Comparison of ENCODE assay signal across 25 mouse cellular contexts in the genomic region with DNA sequence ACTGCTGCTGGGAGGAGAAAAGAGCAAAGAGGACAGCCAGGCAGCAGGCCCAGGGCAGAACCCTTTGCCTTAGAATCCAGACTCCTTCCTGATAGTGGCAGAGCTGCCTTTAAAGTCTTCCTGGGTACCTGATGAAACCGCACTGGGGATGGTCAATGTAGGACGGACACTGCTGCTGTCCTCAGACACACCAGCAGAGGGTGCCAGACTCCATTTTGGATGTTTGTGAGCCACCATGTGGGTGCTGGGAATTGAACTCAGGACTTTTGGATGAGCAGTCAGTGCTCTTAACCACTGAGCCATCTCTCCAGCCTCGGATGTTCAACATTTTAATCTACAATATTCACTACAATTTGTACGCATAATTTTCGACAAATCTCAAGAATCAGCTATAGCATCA. TPM values are rescaled to one million over a fixed set of nuclear protein-coding genes. Genes with fewer than 3 reads are reported as not detected.
DNase-seq lines count a peak whose midpoint lies in the region; ATAC-seq and TF ChIP-seq lines count a peak whose summit lies in the region.
"Had no signal": no experiment of that assay in that cellular context is flagged by ENCODE, and none has a peak within 500 bp of the region (broad histone marks: within the 10 kb centered on the region; RNA-seq: fewer than 3 reads in every experiment).

No protein-coding gene starts in this region.

- H3K36me3 ChIP-seq in intestine, postnatal 0 days (ENCODE audit: control insufficient read depth, insufficient read depth) = peaks cover 82% of the 10 kb centered on the region
- H3K36me3 ChIP-seq in intestine, embryonic 15.5 days = peaks cover 56% of the 10 kb centered on the region
- H3K36me3 ChIP-seq in liver, postnatal 0 days (replicated peaks; ENCODE audit: insufficient read depth, low read length) = peaks cover 56% of the 10 kb centered on the region
- H3K36me3 ChIP-seq in MEL (ENCODE audit: control insufficient read depth in 1 of 2, insufficient read depth in 2 of 2, low read length in 2 of 2) = no peaks in the 10 kb centered on the region; a peak in 1 of 4 replicates

- H3K9ac ChIP-seq in intestine, postnatal 0 days (ENCODE audit: low read depth, low read length) = no peak overlapping the region
- H3K9ac ChIP-seq in intestine, embryonic 15.5 days = no peak overlapping the region
- H3K9ac ChIP-seq in liver, postnatal 0 days (replicated peaks) = no peak overlapping the region
- H3K9ac ChIP-seq in MEL (ENCODE audit: control insufficient read depth, low read depth, low read length, poor library complexity, severe bottlenecking) = no peak overlapping the region
- H3K9ac ChIP-seq: forebrain, embryonic 12.5 days; heart, embryonic 15.5 days; limb, embryonic 12.5 days; midbrain, embryonic 12.5 days; neural tube, embryonic 13.5 days; stomach, embryonic 15.5 days had no signal

- ATAC-seq in intestine, postnatal 0 days = no peak
- no peak for ATAC-seq in intestine, embryonic 15.5 days
- ATAC-seq in liver, postnatal 0 days = no peak
- ATAC-seq: activated CD4-positive, CD25-positive, alpha-beta regulatory T cell, adult 4 months; hindbrain, embryonic 16.5 days had no signal

- peak; percentile 38; the same call in 1 of the 2 replicates for TF ChIP-seq CTCF in intestine, postnatal 0 days (IDR thresholded peaks at IDR 0.05; ENCODE audit: low read depth)
- 0 out of 2 replicates have a peak, but pooled peaks have one; percentile 12 for TF ChIP-seq CTCF in liver, postnatal 0 days (IDR thresholded peaks at IDR 0.05; ENCODE audit: low read depth)
- peak; percentile 24 to 30 (median 25); a peak in 3 of 6 replicates for TF ChIP-seq CTCF in MEL (IDR thresholded peaks at IDR 0.05 in 2 of 3, conservative IDR thresholded peaks at IDR 0.05 in 1 of 3; ENCODE audit: control insufficient read depth in 1 of 3, insufficient read depth in 1 of 3, low read depth in 2 of 3, low read length in 3 of 3, poor library complexity in 1 of 3, severe bottlenecking in 1 of 3)
- peak; percentile 28; the same call in 1 of the 2 replicates for TF ChIP-seq CTCF in embryonic fibroblast, embryonic 13.5 days (IDR thresholded peaks at IDR 0.05; ENCODE audit: borderline replicate concordance, insufficient read depth, low read length)

- H3K79me2 ChIP-seq in MEL (ENCODE audit: control insufficient read depth, insufficient read depth, low read length, poor library complexity) = no peaks in the 10 kb centered on the region

- TF ChIP-seq POLR2A in MEL (IDR thresholded peaks at IDR 0.05; ENCODE audit: control insufficient read depth in 1 of 2, insufficient read depth in 1 of 2, low read depth in 1 of 2, low read length in 2 of 2, poor library complexity in 1 of 2) = no peak
- no peak for TF ChIP-seq POLR2A in embryonic fibroblast, embryonic 13.5 days (IDR thresholded peaks at IDR 0.05; ENCODE audit: low read depth, low read length)

- H3K4me2 ChIP-seq in intestine, postnatal 0 days (replicated peaks; ENCODE audit: low read depth) = no peak overlapping the region
- no peak overlapping the region for H3K4me2 ChIP-seq in intestine, embryonic 15.5 days (replicated peaks)
- no peak overlapping the region for H3K4me2 ChIP-seq in liver, postnatal 0 days (ENCODE audit: low read depth, low read length)
- H3K4me2 ChIP-seq: forebrain, embryonic 12.5 days; heart, embryonic 15.5 days; limb, embryonic 12.5 days; midbrain, embryonic 12.5 days; neural tube, embryonic 13.5 days; stomach, embryonic 15.5 days had no signal

- no peak overlapping the region for H3K27ac ChIP-seq in intestine, postnatal 0 days (ENCODE audit: low read depth, low read length)
- no peak overlapping the region for H3K27ac ChIP-seq in intestine, embryonic 15.5 days
- H3K27ac ChIP-seq in liver, postnatal 0 days (ENCODE audit: low read depth) = no peak overlapping the region
- H3K27ac ChIP-seq in MEL (ENCODE audit: control insufficient read depth, low read depth, low read length) = no peak overlapping the region
- no peak overlapping the region for H3K27ac ChIP-seq in embryonic fibroblast, embryonic 13.5 days (ENCODE audit: insufficient read depth, low read length)
- H3K27ac ChIP-seq: forebrain, embryonic 12.5 days; heart, embryonic 15.5 days; limb, embryonic 12.5 days; midbrain, embryonic 12.5 days; neural tube, embryonic 13.5 days; stomach, embryonic 15.5 days had no signal

- no peak for DNase-seq in liver, postnatal 0 days
- DNase-seq in liver = no peak
- no peak for DNase-seq in MEL (ENCODE audit: low read depth, low spot score)
- no peak for DNase-seq in adrenal gland, adult 18-20 months (ENCODE audit: low spot score in 2 of 2)
- DNase-seq: adrenal gland, postnatal 14 days; cerebellum, adult 11-12 months; cerebellum, postnatal 25 days; gastrocnemius, postnatal 10 days; heart, adult 18-20 months; heart, postnatal 4 days; kidney, adult 18-20 months; kidney, postnatal 36 days; lung, adult 18-20 months; thymus, adult 2 months had no signal

- no peaks in the 10 kb centered on the region for H3K27me3 ChIP-seq in intestine, postnatal 0 days (replicated peaks; ENCODE audit: control insufficient read depth, insufficient read depth, low read length)
- no peaks in the 10 kb centered on the region for H3K27me3 ChIP-seq in intestine, embryonic 15.5 days (replicated peaks)
- no peaks in the 10 kb centered on the region for H3K27me3 ChIP-seq in liver, postnatal 0 days (ENCODE audit: insufficient read depth, low read length)
- H3K27me3 ChIP-seq in MEL (ENCODE audit: control insufficient read depth in 1 of 2, insufficient read depth in 2 of 2, low read length in 2 of 2) = no peaks in the 10 kb centered on the region
- H3K27me3 ChIP-seq: forebrain, embryonic 12.5 days; heart, embryonic 15.5 days; limb, embryonic 12.5 days; midbrain, embryonic 12.5 days; neural tube, embryonic 13.5 days; stomach, embryonic 15.5 days had no signal

- TF ChIP-seq RAD21 in MEL (IDR thresholded peaks at IDR 0.05; ENCODE audit: low read depth, low read length) = no peak

- H3K4me3 ChIP-seq in intestine, postnatal 0 days (ENCODE audit: low read depth, low read length) = no peak overlapping the region
- no peak overlapping the region for H3K4me3 ChIP-seq in intestine, embryonic 15.5 days (replicated peaks)
- H3K4me3 ChIP-seq in liver, postnatal 0 days (ENCODE audit: low read depth, low read length) = no peak overlapping the region
- H3K4me3 ChIP-seq in MEL (ENCODE audit: control insufficient read depth in 1 of 2, insufficient read depth in 1 of 2, low read depth in 2 of 2, low read length in 2 of 2) = no peak overlapping the region
- no peak overlapping the region for H3K4me3 ChIP-seq in embryonic fibroblast, embryonic 13.5 days (ENCODE audit: insufficient read depth, low read length)
- H3K4me3 ChIP-seq: forebrain, embryonic 12.5 days; heart, embryonic 15.5 days; limb, embryonic 12.5 days; midbrain, embryonic 12.5 days; neural tube, embryonic 13.5 days; stomach, embryonic 15.5 days had no signal

- H3K4me1 ChIP-seq in intestine, postnatal 0 days (replicated peaks; ENCODE audit: control insufficient read depth, insufficient read depth, low read length) = no peaks in the 10 kb centered on the region
- no peaks in the 10 kb centered on the region for H3K4me1 ChIP-seq in intestine, embryonic 15.5 days (replicated peaks)
- H3K4me1 ChIP-seq in liver, postnatal 0 days (ENCODE audit: insufficient read depth) = no peaks in the 10 kb centered on the region
- H3K4me1 ChIP-seq in MEL (ENCODE audit: control insufficient read depth in 1 of 2, insufficient read depth in 2 of 2, low read length in 2 of 2) = no peaks in the 10 kb centered on the region
- H3K4me1 ChIP-seq in embryonic fibroblast, embryonic 13.5 days (ENCODE audit: control insufficient read depth, insufficient read depth, low read length) = no peaks in the 10 kb centered on the region
- H3K4me1 ChIP-seq: forebrain, embryonic 12.5 days; limb, embryonic 12.5 days; midbrain, embryonic 12.5 days; neural tube, embryonic 13.5 days; stomach, embryonic 15.5 days had no signal

- no peak for TF ChIP-seq EP300 in liver, postnatal 0 days (IDR thresholded peaks at IDR 0.05; ENCODE audit: low read depth)
- TF ChIP-seq EP300 in MEL (IDR thresholded peaks at IDR 0.05; ENCODE audit: low read depth in 1 of 2, low read length in 2 of 2) = no peak

- no peaks in the 10 kb centered on the region for H3K9me3 ChIP-seq in intestine, postnatal 0 days (ENCODE audit: control insufficient read depth)
- H3K9me3 ChIP-seq in intestine, embryonic 15.5 days = no peaks in the 10 kb centered on the region
- no peaks in the 10 kb centered on the region for H3K9me3 ChIP-seq in liver, postnatal 0 days (ENCODE audit: low read length)
- H3K9me3 ChIP-seq in MEL (replicated peaks; ENCODE audit: insufficient read depth, low read length) = no peaks in the 10 kb centered on the region
- H3K9me3 ChIP-seq: forebrain, embryonic 12.5 days; heart, embryonic 15.5 days; midbrain, embryonic 12.5 days; neural tube, embryonic 13.5 days; stomach, embryonic 15.5 days had no signal

- 95% methylated on average over 5 of the region's 5 CpGs for WGBS in intestine, postnatal 0 days
- WGBS in intestine, embryonic 15.5 days = 91% methylated on average over 5 of the region's 5 CpGs
- WGBS in liver, postnatal 0 days (ENCODE audit: insufficient replicate concordance) = 90% methylated on average over 5 of the region's 5 CpGs

TF ChIP-seq in MEL, 35 proteins besides CTCF, POLR2A, EP300 and RAD21:
- TF ChIP-seq E2F4 (IDR thresholded peaks at IDR 0.05; ENCODE audit: borderline replicate concordance, low read depth, low read length) (no peak), MAX (IDR thresholded peaks at IDR 0.05; ENCODE audit: low read length) (no peak)

RNA-seq across cellular contexts. Expression of a gene that starts 23.0 kb away (rescaled TPM):
- 15.2 and 18.1 TPM in 2 replicates for polyA plus RNA-seq in intestine, postnatal 0 days (2015; fragmentation: Nextera tagmentation; extraction: Ambion mirVana)
- 23.3 and 25.5 TPM in 2 replicates for polyA plus RNA-seq in intestine, embryonic 15.5 days (2015; fragmentation: Nextera tagmentation; extraction: Ambion mirVana)
- 6.9 and 8.9 TPM in 2 replicates for polyA plus RNA-seq in liver, postnatal 0 days (2015; fragmentation: Nextera tagmentation; extraction: Ambion mirVana)
- 8.8 and 9.1 TPM in 2 replicates for total RNA-seq in MEL (2012; rRNA removed)
- 10 to 100 TPM; 16.3 to 20.2 TPM for polyA plus RNA-seq in MEL (2012; ENCODE audit: insufficient read depth in 1 of 2, insufficient read length in 2 of 2, low read depth in 1 of 2, low replicate concordance in 2 of 2, missing spikeins in 1 of 2)
- polyA plus RNA-seq in embryonic fibroblast, embryonic 13.5 days (2011; ENCODE audit: insufficient read length, low read depth, missing spikeins) = 79.8 and 84.1 TPM in 2 replicates
- total RNA-seq in adrenal gland, adult 18-20 months (2021) = 100 to 1,000 TPM; 108 to 138 TPM
